Mouse (Mus musculus) Muller cell, postnatal 12 days (primary cell): ENCODE data around the gene Man2b1.
"Not testable (repeated sequence)": the region's sequence is repeated elsewhere in the genome, so short reads cannot be mapped to it uniquely, and the experiment has no call there.

Experiments used
- DNase-seq: peaks from one replicate; pipeline ENCODE4 v3.0.0-alpha.2; 2015; ENCODE audit errors: inconsistent ontology term

Gene Man2b1

GRCm38 (mm10) chr8:85074167-85074566 is 8.9 kb upstream of the Man2b1 start:
- no peak for DNase-seq

- DNase-seq = no peak
Measured at GRCm38 (mm10) chr8:85074617-85075016, 8.5 kb upstream of the Man2b1 start.

GRCm38 (mm10) chr8:85076001-85076400 is 7.1 kb upstream of the Man2b1 start:
- peak; percentile 24 for DNase-seq

- DNase-seq = peak; percentile 53
Measured at GRCm38 (mm10) chr8:85076993-85077392, 6.1 kb upstream of the Man2b1 start.

GRCm38 (mm10) chr8:85080214-85080531 is 2.9 kb upstream of the Man2b1 start:
- no peak for DNase-seq

- DNase-seq = peak; percentile 69
Measured at GRCm38 (mm10) chr8:85080532-85081215, 2.4 kb upstream of the Man2b1 start, which contains the start of gene Wdr83os. Wdr83os (plus strand) TSS chr8:85080740.

GRCm38 (mm10) chr8:85081216-85081555 is 1.9 kb upstream of the Man2b1 start, which contains the start of gene Wdr83:
Wdr83 (minus strand) TSS chr8:85081306.
- DNase-seq = peak; percentile 58

- not testable (repeated sequence) for DNase-seq
Measured at GRCm38 (mm10) chr8:85082169-85082568, 901 bp upstream of the Man2b1 start.

- no peak for DNase-seq
Measured at GRCm38 (mm10) chr8:85084633-85085032, 1.6 kb downstream of the Man2b1 start.

- no peak for DNase-seq
Measured at GRCm38 (mm10) chr8:85086238-85086637, 3.2 kb downstream of the Man2b1 start.

GRCm38 (mm10) chr8:85088771-85089170 is 5.7 kb downstream of the Man2b1 start:
- no peak for DNase-seq

- no peak for DNase-seq
Measured at GRCm38 (mm10) chr8:85090856-85091255, 7.8 kb downstream of the Man2b1 start.

GRCm38 (mm10) chr8:85091526-85092090 is 8.5 kb downstream of the Man2b1 start:
- no peak for DNase-seq

- DNase-seq = no peak
Measured at GRCm38 (mm10) chr8:85095051-85095450, 12.0 kb downstream of the Man2b1 start.

GRCm38 (mm10) chr8:85095566-85095965 is 12.5 kb downstream of the Man2b1 start:
- no peak for DNase-seq

- DNase-seq = no peak
Measured at GRCm38 (mm10) chr8:85096196-85096595, 13.1 kb downstream of the Man2b1 start.

- DNase-seq = no peak
Measured at GRCm38 (mm10) chr8:85096850-85097249, 13.8 kb downstream of the Man2b1 start.

GRCm38 (mm10) chr8:85100076-85100665 is 17.1 kb downstream of the Man2b1 start:
- no peak for DNase-seq

- no peak for DNase-seq
Measured at GRCm38 (mm10) chr8:85113241-85113640, 30.2 kb downstream of the Man2b1 start.

GRCm38 (mm10) chr8:85115501-85115900 is 32.4 kb downstream of the Man2b1 start:
- no peak for DNase-seq

- no peak for DNase-seq
Measured at GRCm38 (mm10) chr8:85116984-85117383, 33.9 kb downstream of the Man2b1 start.

GRCm38 (mm10) chr8:85119052-85119981 is 36.2 kb downstream of the Man2b1 start:
- peak; percentile 81 for DNase-seq
